In genomic region chr5:121191584-121191906, GRCm38 (mm10) we compare ENCODE assay signal across 8 mouse cellular contexts. TPM values are rescaled to one million over a fixed set of nuclear protein-coding genes. Genes with fewer than 3 reads are reported as not detected.
DNase-seq lines count a peak whose midpoint lies in the region; ATAC-seq and TF ChIP-seq lines count a peak whose summit lies in the region.

No protein-coding gene starts in this region.

- H3K4me3 ChIP-seq in thymus, adult 2 months (ENCODE audit: control insufficient read depth, insufficient read depth, low read length), result peak overlapping the region; percentile 95
- peak overlapping the region; percentile 86 for H3K4me3 ChIP-seq in liver, embryonic 15.5 days (replicated peaks)

- no peaks in the 10 kb centered on the region for H3K9me3 ChIP-seq in liver, embryonic 15.5 days (replicated peaks)

- no peaks in the 10 kb centered on the region for H3K36me3 ChIP-seq in thymus, adult 2 months (ENCODE audit: control insufficient read depth, insufficient read depth, low read length)
- no peaks in the 10 kb centered on the region for H3K36me3 ChIP-seq in liver, embryonic 15.5 days (replicated peaks)

- H3K9ac ChIP-seq in liver, embryonic 15.5 days, result peak overlapping the region; percentile 93

- DNase-seq in adrenal gland, postnatal 14 days, result peak; percentile 26
- no peak for DNase-seq in adrenal gland, postnatal 10 days
- DNase-seq in thymus, adult 2 months, result no peak
- no peak for DNase-seq in thymus, postnatal 0 days (ENCODE audit: low spot score)
- DNase-seq in urinary bladder, adult 18-20 months (ENCODE audit: low spot score in 2 of 2), result no peak
- no peak for DNase-seq in urinary bladder, postnatal 14 days (ENCODE audit: low spot score)
- no peak for DNase-seq in cerebellum, adult 18-20 months

- peak overlapping the region; percentile 33; the same call in 1 of the 2 replicates for H3K27ac ChIP-seq in thymus, adult 2 months (ENCODE audit: control insufficient read depth, insufficient read depth, low read length)
- peak overlapping the region; percentile 81 for H3K27ac ChIP-seq in liver, embryonic 15.5 days (replicated peaks)

- 13% methylated on average over 17 of the region's 17 CpGs for WGBS in thymus, adult 2 months
- 13% methylated on average over 17 of the region's 17 CpGs for WGBS in liver, embryonic 15.5 days (ENCODE audit: insufficient replicate concordance)

- TF ChIP-seq CTCF in thymus, adult 2 months (IDR thresholded peaks at IDR 0.05; ENCODE audit: borderline replicate concordance, control insufficient read depth, extremely low read depth, insufficient read depth, low read length, poor library complexity), result no peak

- peak; percentile 17 for ATAC-seq in liver, embryonic 15.5 days (ENCODE audit: insufficient read depth)

- peaks cover 13% of the 10 kb centered on the region for H3K4me1 ChIP-seq in thymus, adult 2 months (replicated peaks; ENCODE audit: control insufficient read depth, insufficient read depth, low read length)
- peaks cover 91% of the 10 kb centered on the region for H3K4me1 ChIP-seq in liver, embryonic 15.5 days (replicated peaks)

- H3K27me3 ChIP-seq in thymus, adult 2 months (ENCODE audit: control insufficient read depth, insufficient read depth, low read length), result no peaks in the 10 kb centered on the region
- no peaks in the 10 kb centered on the region for H3K27me3 ChIP-seq in liver, embryonic 15.5 days

- peak overlapping the region; percentile 85 for H3K4me2 ChIP-seq in liver, embryonic 15.5 days

- TF ChIP-seq POLR2A in thymus, adult 2 months (IDR thresholded peaks at IDR 0.05; ENCODE audit: control insufficient read depth, extremely low read depth, insufficient read depth, low read length, poor library complexity), result no peak

RNA-seq across cellular contexts. Expression of gene Ptpn11, which starts 0.3 kb away (rescaled TPM):
- 98.9 and 120 TPM in 2 replicates for total RNA-seq in adrenal gland, postnatal 14 days (2021)
- total RNA-seq in adrenal gland, postnatal 10 days (2021), result 10 to 100 TPM; 85.8 to 88.5 TPM
- 30.0 and 33.1 TPM in 2 replicates for polyA plus RNA-seq in thymus, adult 2 months (2012; rRNA removed)
- polyA plus RNA-seq in thymus, postnatal 0 days (2015; fragmentation: Nextera tagmentation; extraction: Ambion mirVana), result 16.0 and 18.9 TPM in 2 replicates
- polyA plus RNA-seq in liver, embryonic 15.5 days (2015; fragmentation: Nextera tagmentation; extraction: Ambion mirVana), result 9.1 and 9.2 TPM in 2 replicates

RNA-seq across cellular contexts. Expression of gene Rpl6, which starts 12.7 kb away (rescaled TPM):
- total RNA-seq in adrenal gland, postnatal 14 days (2021), result 995 and 1,088 TPM in 2 replicates
- total RNA-seq in adrenal gland, postnatal 10 days (2021), result 1,000 to 10,000 TPM; 1,004 to 1,027 TPM
- polyA plus RNA-seq in thymus, adult 2 months (2012; rRNA removed), result 391 and 394 TPM in 2 replicates
- polyA plus RNA-seq in thymus, postnatal 0 days (2015; fragmentation: Nextera tagmentation; extraction: Ambion mirVana), result 745 and 751 TPM in 2 replicates
- 294 and 338 TPM in 2 replicates for polyA plus RNA-seq in liver, embryonic 15.5 days (2015; fragmentation: Nextera tagmentation; extraction: Ambion mirVana)

RNA-seq across cellular contexts. Expression of gene Hectd4, which starts 28.5 kb away (rescaled TPM):
- 21.5 and 27.1 TPM in 2 replicates for total RNA-seq in adrenal gland, postnatal 14 days (2021)
- 10 to 100 TPM; 18.7 to 27.8 TPM for total RNA-seq in adrenal gland, postnatal 10 days (2021)
- polyA plus RNA-seq in thymus, adult 2 months (2012; rRNA removed), result 61.5 and 67.5 TPM in 2 replicates
- polyA plus RNA-seq in thymus, postnatal 0 days (2015; fragmentation: Nextera tagmentation; extraction: Ambion mirVana), result 4.3 and 4.9 TPM in 2 replicates
- polyA plus RNA-seq in liver, embryonic 15.5 days (2015; fragmentation: Nextera tagmentation; extraction: Ambion mirVana), result 10.1 and 12.0 TPM in 2 replicates
